Mouse (Mus musculus) left cerebral cortex, adult 11 months (tissue): Measurements from ENCODE around the gene Upk1a.
A peak's percentile ranks its signal among the peaks of the same experiment; 100 is the strongest.

Experiments
- DNase-seq: peaks from one replicate; pipeline ENCODE4 v3.0.0; 2022; ENCODE audit warnings: low spot score

Gene Upk1a

DNA sequence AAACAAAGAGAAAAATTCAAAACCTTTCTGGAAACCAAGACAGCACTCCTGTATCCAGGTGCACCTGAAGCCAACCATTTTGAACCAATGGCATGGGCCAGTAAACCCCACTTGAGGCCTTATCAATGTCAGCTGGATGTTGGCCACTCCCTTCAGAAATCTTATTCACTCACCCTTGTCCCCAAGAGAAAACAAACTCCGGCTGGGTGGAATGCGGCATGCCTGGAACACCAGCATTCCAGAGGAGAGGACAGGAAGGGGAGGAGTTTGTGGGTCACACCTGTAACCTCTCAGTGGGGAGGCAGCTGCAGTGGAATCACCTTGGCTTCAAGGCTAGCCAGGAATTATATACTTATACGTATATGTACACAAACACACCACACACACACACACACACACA is 10.1 kb downstream of the Upk1a start:
- no peak for DNase-seq

DNA sequence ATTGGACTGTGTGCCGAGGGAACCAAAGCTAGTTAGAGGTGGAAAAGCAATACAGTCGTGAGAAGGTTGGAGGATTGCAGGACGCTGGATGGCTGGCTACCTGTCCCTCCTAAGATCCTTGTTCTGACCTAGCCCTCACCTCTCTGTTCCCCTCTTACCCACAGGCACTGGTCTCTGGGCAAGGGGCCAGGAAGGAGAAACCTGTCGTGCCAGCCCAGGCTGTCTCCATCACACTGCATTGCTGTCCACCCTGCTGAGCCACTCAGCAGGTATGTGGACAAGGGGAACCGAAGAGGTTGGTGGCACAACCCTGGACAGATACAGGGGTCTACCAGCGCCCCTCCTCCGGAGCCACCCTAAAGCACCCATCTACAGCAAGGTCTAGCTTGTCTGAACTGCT is 12.0 kb downstream of the Upk1a start:
- DNase-seq: no peak

GRCm38 (mm10) chr7:30599933-30600353 is 12.7 kb downstream of the Upk1a start:
- DNase-seq: peak; percentile 87

- no peak for DNase-seq
Measured at GRCm38 (mm10) chr7:30598786-30599185, 13.9 kb downstream of the Upk1a start, which contains the start of gene Zbtb32. Gene Zbtb32, minus strand, starts transcription at chr7:30598909.

- DNase-seq: no peak
Measured at GRCm38 (mm10) chr7:30596811-30597210, 15.8 kb downstream of the Upk1a start.

DNA sequence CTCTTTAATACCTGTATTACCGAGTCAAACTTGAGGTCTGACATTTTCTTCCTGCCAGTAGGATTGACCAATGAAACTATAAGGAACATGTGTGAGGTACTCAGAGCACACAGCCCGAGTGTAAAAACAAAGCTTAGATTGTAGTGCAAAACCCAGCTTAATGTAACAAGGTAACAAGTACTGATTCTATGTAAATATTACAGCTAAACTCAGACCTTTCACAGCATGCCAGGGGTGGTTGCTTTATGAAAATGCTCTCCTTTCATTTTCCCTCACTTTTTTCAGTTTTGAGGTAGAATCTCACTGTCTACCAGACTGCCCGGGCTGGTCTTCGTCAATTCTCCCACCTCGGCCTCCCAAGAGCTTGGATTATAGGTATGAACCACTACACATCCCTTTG is 16.6 kb downstream of the Upk1a start:
- DNase-seq: no peak

DNA sequence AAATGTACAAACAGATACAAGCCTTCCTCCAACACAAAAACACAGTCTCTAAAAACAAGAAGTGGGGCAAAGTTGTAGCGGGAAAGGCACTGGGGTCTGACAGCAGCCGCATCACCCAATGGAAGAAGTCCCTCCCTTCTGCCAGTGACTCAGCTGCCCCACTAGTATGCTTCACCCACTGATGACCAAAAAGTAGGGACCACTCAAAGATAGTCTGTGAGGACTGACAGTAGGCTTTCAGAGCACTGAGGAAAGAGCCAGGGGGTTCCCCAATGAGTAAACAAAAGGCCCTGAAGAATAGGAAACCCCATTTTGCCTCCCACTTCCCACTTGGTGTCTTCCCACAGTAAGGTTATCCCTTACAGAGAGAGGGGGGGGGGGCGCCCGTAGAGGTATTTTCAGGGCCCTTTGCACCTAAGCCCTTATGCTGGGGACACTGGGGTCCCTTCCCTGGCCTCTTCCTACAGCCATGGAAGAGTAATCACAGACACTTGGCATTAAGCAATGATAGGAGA is 18.1 kb downstream of the Upk1a start:
- DNase-seq: no peak

- DNase-seq: no peak
Measured at GRCm38 (mm10) chr7:30593579-30594509, 18.8 kb downstream of the Upk1a start.

GRCm38 (mm10) chr7:30592772-30593423 is 19.7 kb downstream of the Upk1a start:
- no peak for DNase-seq

- no peak for DNase-seq
Measured at GRCm38 (mm10) chr7:30591605-30591951, 21.1 kb downstream of the Upk1a start.

- no peak for DNase-seq
Measured at GRCm38 (mm10) chr7:30590927-30591604, 21.6 kb downstream of the Upk1a start.

DNA sequence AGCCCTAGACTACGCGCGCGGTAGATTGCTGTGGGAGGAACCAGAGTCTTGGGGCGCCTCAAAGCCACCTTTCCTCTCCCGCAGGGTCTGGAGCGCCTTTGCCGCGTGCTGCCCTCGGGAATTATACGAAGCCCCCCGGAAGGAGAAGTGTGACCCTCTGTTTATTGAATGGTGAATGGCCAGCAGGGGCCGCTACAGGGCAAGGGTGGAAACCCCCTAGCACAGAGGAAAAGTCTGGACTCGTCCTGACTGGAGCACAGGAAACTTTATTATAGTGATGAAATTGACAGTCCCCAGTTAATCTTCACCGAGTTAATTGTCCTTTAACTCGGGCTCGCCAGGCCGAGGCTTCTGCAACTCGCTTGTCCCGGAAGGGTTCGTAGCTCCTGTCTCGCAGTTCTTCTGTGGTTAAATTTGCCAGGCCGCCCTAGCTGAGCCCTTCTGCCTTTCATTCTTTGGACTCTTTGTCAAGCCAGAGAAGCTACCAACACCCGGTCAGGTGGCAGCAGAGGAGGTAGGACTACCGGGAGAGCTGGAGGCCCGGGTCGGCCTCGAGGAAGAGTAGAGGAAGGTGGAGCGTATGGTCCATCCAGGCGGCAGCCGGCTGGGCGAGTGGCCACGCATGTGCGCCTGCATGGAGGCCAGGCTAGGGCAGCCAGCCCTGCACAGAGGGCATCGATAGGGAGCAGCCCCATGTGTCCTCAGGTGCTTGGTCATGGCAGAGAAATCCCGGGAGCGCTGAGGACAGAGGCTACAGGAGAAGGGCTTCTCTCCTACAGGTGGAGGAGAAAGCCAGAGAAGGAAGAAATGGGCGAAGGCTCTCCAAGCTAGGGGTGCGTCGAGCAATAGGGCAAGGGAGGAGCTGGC is 23.0 kb downstream of the Upk1a start:
- DNase-seq: peak; percentile 55

DNA sequence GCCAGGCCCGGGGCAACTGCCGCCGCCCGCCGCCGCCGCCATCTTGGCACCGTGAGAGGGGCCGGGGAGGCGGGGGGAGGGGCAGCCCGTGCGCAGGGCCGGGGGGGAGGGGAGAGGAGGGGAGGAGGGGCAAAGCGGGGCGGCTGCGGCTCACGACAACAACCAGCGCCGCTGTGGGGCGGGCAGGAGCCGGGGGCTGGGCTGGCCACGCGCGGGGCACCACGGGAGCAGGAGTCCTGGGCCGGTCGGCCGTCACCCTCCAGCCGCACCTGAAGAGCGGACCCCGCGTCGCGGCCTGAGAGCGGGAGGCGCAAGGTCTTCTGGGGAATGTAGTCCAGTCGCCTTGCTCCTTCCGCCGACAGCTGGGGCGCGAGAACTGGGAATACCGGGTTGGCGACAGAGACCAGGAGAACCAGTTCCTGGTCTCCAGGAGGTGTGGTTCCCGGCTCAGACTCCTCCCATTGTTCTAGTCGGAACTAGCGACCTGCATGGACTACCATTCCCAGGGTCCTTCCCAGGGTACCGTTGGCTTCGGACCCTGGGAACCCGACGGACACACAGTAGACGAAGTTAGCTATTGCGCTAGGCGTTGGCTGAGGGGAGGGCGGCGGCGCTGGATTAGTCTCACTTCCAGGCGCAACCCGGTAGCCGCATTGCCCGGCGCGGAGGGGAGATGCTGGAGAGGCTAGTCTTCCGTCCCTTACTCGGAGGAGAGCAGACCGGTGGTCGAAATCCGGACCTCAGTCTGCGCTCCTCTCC is 23.8 kb downstream of the Upk1a start, which contains the start of gene Kmt2b:
TSS of gene Kmt2b (minus strand) at position 51 of the 759 bp plus-strand sequence.
- DNase-seq: peak; percentile 95

DNA sequence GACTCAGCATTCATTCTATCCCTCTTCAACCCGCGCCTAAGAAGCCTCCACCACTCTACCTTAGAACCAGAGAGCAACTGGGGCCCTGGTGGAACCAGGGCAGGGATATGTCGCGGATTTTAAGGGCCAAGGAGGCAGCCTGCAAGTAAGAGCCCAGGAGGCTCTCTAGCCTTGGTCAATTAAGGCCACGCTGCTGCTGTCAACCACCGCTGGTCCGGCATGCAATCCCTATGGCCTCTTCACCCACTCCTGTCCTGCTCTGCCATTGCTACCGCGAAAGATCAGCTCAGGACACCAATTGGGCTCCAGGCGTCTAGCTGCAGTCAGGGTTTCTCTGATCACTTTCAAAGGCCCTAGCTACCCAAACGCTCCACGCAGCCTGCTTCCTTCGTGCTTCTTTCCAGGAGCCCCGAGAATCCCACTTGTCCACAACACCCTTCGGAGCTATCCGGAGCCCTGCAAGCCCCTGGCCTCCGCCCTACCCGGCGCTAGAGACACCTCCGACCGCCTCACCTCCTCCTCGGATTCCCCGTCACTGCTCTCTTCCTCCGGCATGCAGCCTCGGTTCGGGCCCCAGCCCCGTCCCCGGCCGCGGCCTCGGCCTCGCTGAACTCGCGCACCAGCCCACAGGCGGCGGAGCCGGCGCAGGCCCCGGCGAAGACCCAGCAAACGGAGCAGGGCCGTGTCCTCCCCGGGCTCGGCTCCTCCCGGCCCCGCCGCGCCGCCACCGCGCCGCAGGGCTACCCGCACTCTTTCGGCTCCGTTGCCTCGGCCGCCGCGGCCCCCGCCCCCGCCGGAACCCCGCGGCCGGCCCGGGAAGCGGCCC is 24.6 kb downstream of the Upk1a start:
- no peak for DNase-seq

DNA sequence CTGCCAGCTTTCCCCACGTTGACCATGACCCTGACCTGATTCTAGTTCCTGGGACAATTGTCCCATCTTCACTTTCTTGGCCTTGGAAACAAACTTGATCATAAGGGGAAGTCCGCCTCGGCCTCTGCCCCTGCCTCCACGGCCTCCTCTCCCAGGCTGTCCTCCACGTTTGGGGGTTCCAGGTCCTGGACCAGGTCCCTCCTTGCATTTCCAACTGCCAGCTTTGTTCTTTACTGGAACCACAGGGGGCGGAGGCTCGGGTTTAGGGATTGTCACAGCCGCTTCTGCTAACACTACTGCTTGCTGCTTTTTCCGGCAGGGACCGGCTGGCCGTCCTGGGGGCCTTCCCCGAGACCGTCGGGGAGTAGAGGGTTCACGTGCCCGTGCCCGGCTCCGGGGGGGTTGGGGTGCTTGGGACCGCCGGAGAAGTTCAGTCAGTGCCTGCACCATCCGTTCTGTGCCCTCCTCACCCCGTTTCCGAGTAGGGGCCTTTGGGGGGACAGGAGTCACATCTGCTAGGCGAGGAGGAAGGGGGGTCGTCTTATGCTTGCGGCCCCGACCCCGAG is 26.1 kb downstream of the Upk1a start:
- no peak for DNase-seq

DNA sequence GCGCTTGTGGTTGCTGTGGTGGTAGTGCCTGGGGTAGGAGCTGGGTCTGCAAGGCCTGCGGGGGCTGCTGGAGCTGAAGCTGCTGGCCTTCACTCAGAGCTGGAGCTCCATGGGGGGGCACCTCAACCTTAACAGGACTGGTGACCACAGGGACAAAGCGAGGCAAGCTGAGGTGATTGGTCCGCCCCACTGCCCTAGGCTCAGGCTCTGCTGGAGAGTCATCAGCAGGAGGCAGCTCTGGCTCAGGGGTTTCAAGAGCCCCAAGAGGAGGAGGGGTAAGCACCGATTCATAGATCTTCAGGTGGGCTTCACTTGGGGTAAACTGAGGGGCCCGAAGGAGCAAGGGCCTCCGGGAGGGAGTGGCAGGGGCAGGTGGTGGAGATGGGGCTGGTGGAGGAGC is 27.5 kb downstream of the Upk1a start:
- no peak for DNase-seq

DNA sequence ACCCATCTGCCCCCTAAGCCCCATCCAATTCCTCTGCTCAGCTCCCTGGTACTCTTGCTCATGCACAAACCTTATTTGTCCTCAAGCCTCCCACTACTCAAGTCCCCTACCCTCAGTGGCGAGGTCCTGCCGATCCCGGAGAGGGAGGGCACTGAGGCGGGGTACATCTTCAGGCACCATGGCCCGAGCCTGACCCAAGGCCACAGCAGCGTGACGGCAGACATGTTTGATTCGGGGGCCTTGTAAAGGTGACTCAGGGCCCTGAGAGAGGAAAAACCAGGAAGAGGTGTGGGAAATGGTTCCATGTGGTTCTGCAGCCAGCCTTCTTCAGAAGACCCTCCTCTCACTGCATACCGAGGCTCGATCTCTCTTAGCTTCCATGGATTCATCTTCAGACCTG is 28.3 kb downstream of the Upk1a start:
- no peak for DNase-seq

DNA sequence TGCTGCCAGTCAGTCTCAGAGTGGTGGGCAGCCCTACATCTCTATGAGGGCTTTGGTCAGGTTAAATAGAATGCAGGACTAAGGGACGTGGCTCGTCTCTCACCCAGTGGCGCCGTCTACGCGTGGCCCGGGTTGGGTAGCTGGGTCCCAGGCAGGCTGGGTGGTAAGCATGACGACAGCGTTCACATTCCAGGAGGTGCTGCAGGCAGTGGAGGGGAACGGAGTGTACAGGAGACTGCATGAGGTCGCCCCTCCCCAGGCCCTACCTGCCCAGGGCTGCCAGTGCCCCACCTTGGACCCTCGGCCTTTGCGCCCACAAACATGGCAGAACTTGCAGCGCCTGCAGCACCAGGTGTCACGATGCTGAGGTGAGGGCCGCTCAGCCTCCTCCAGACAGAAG is 31.1 kb downstream of the Upk1a start:
- no peak for DNase-seq

- no peak for DNase-seq
Measured at GRCm38 (mm10) chr7:30579950-30580349, 32.7 kb downstream of the Upk1a start.

- no peak for DNase-seq
Measured at GRCm38 (mm10) chr7:30572969-30573368, 39.7 kb downstream of the Upk1a start.
